Mouse (Mus musculus) myocyte (in vitro differentiated cells): ENCODE data around the gene Hist2h4. TPM values are rescaled to one million over a fixed set of nuclear protein-coding genes. Genes with fewer than 3 reads are reported as not detected.

Source experiments
- H3K27me3 ChIP-seq: one replicate; pipeline ENCODE4 v1.6.1; 2011; ENCODE audit not compliant: control insufficient read depth, insufficient read depth, insufficient read length
- H3K36me3 ChIP-seq: one replicate; pipeline ENCODE4 v1.6.1; 2011; ENCODE audit not compliant: control insufficient read depth, insufficient read depth
- H3K4me2 ChIP-seq: one replicate; pipeline ENCODE4 v1.6.1; 2011; ENCODE audit warnings: low read depth, control low read depth
- H3K4me3 ChIP-seq: one replicate; pipeline ENCODE4 v1.5.1; 2011; ENCODE audit warnings: mild to moderate bottlenecking, control low read depth, moderate library complexity
- H3K79me2 ChIP-seq: one replicate; pipeline ENCODE4 v1.6.1; 2011; ENCODE audit not compliant: control insufficient read depth, insufficient read depth
- H3ac ChIP-seq: one replicate; pipeline ENCODE4 v1.6.1; 2011; ENCODE audit not compliant: control insufficient read depth, insufficient read length
- CEBPB ChIP-seq: IDR thresholded peaks from 2 replicates; pipeline ENCODE4 v1.6.1; 2011; ENCODE audit warnings: mild to moderate bottlenecking, moderate library complexity; ENCODE audit not compliant: poor library complexity, insufficient read depth, severe bottlenecking
- E2F4 ChIP-seq: IDR thresholded peaks from one replicate; pipeline ENCODE4 v1.6.1; 2011; ENCODE audit warnings: mild to moderate bottlenecking, control low read depth, moderate library complexity; ENCODE audit not compliant: insufficient read depth
- MAX ChIP-seq: IDR thresholded peaks from one replicate; pipeline ENCODE4 v1.6.1; 2011; ENCODE audit warnings: low read depth, mild to moderate bottlenecking, control low read depth
- MYOD1 ChIP-seq, 3 experiments: IDR thresholded peaks; one replicate each; pipeline ENCODE4 v1.6.1; 2011; ENCODE audit warnings: control low read depth in 2 of 3, low read depth in 2 of 3, mild to moderate bottlenecking in 2 of 3, moderate library complexity in 1 of 3; ENCODE audit not compliant: insufficient read length in 2 of 3, control insufficient read depth in 1 of 3
- MYOG ChIP-seq, 3 experiments: IDR thresholded peaks; one replicate each; pipeline ENCODE4 v1.6.1; 2011; ENCODE audit warnings: control low read depth in 2 of 3, low read depth in 2 of 3, mild to moderate bottlenecking in 2 of 3; ENCODE audit not compliant: insufficient read length in 2 of 3, control insufficient read depth in 1 of 3, insufficient read depth in 1 of 3
- POLR2A ChIP-seq: IDR thresholded peaks from one replicate; pipeline ENCODE4 v1.6.1; 2011; ENCODE audit warnings: low read depth, mild to moderate bottlenecking, control low read depth, moderate library complexity; ENCODE audit not compliant: insufficient read length
- POLR2AphosphoS2 ChIP-seq: IDR thresholded peaks from one replicate; pipeline ENCODE4 v1.6.1; 2011; ENCODE audit warnings: low read depth, control low read depth; ENCODE audit not compliant: insufficient read length
- REST ChIP-seq: IDR thresholded peaks from one replicate; pipeline ENCODE4 v1.6.1; 2011; ENCODE audit warnings: mild to moderate bottlenecking, control low read depth, moderate library complexity; ENCODE audit not compliant: insufficient read depth, insufficient read length
- SRF ChIP-seq: IDR thresholded peaks from one replicate; pipeline ENCODE4 v1.6.1; 2011; ENCODE audit warnings: low read depth; ENCODE audit not compliant: control insufficient read depth, insufficient read length
- TCF12 ChIP-seq: IDR thresholded peaks from one replicate; pipeline ENCODE4 v1.6.1; 2011; ENCODE audit warnings: mild to moderate bottlenecking, control low read depth; ENCODE audit not compliant: poor library complexity, insufficient read depth, severe bottlenecking
- TCF3 ChIP-seq: IDR thresholded peaks from one replicate; pipeline ENCODE4 v1.6.1; 2011; ENCODE audit warnings: low read depth, control low read depth; ENCODE audit not compliant: insufficient read length
- USF1 ChIP-seq: IDR thresholded peaks from one replicate; pipeline ENCODE4 v1.6.1; 2011; ENCODE audit warnings: low read depth, mild to moderate bottlenecking, control low read depth, moderate library complexity
- polyA plus RNA-seq: library from polyadenylated mRNA; unstranded; fragments of >200 nt; fragmentation: generic; extraction: Trizol; gene quantifications from one replicate; pipeline ENCODE4 v1.2.1, GENCODE M21; 2012; ENCODE audit warnings: missing spikeins

Hist2h4 gene
- 1.1 TPM for polyA plus RNA-seq

GRCm38 (mm10) chr3:96262979-96263550, at the start of gene Hist2h4:
Gene Hist2h4 (minus strand): TSS chr3:96263311.
- Histone ChIP-seq H3K27me3 (no peaks in the 10 kb centered on the region), H3K4me3 (peak within 1 kb of the TSS; percentile 47), H3K79me2 (no peaks in the 10 kb centered on the region), H3K36me3 (no peaks in the 10 kb centered on the region), H3ac (peak within 1 kb of the TSS; percentile 62), H3K4me2 (peak within 1 kb of the TSS; percentile 87)
- TF ChIP-seq E2F4: peak; percentile 93
- peak; percentile 100 for TF ChIP-seq POLR2AphosphoS2
- no peak for TF ChIP-seq USF1
- peak in 2 of 3 experiments; percentile 32 to 38 for TF ChIP-seq MYOD1 (IDR thresholded peaks at IDR 0.05; ENCODE audit: control insufficient read depth in 1 of 3, insufficient read length in 2 of 3, low read depth in 2 of 3)
- no peak for TF ChIP-seq TCF12
- TF ChIP-seq MYOG (IDR thresholded peaks at IDR 0.05; ENCODE audit: control insufficient read depth in 1 of 3, insufficient read depth in 1 of 3, insufficient read length in 2 of 3, low read depth in 2 of 3): peak; percentile 19 to 43 (median 37)
- peak; percentile 94 for TF ChIP-seq POLR2A
- peak; percentile 96 for TF ChIP-seq CEBPB
- peak; percentile 42 for TF ChIP-seq SRF
- TF ChIP-seq REST: peak; percentile 26
- no peak for TF ChIP-seq MAX

GRCm38 (mm10) chr3:96312341-96313098, 49.4 kb upstream of the Hist2h4 start:
- Histone ChIP-seq H3K4me2 (no peak overlapping the region), H3K79me2 (no peaks in the 10 kb centered on the region), H3K4me3 (no peak overlapping the region), H3K27me3 (no peaks in the 10 kb centered on the region), H3K36me3 (no peaks in the 10 kb centered on the region), H3ac (no peak overlapping the region)
- TF ChIP-seq MYOD1 (IDR thresholded peaks at IDR 0.05; ENCODE audit: control insufficient read depth in 1 of 3, insufficient read length in 2 of 3, low read depth in 2 of 3): no peak
- no peak for TF ChIP-seq CEBPB
- TF ChIP-seq E2F4: no peak
- TF ChIP-seq MYOG (IDR thresholded peaks at IDR 0.05; ENCODE audit: control insufficient read depth in 1 of 3, insufficient read depth in 1 of 3, insufficient read length in 2 of 3, low read depth in 2 of 3): no peak
- no peak for TF ChIP-seq POLR2AphosphoS2
- no peak for TF ChIP-seq USF1
- TF ChIP-seq TCF3: no peak
- TF ChIP-seq REST: peak; percentile 95
- TF ChIP-seq SRF: peak; percentile 89
- TF ChIP-seq POLR2A: no peak
- no peak for TF ChIP-seq TCF12

- no peaks in the 10 kb centered on the region for H3K36me3 ChIP-seq
- no peaks in the 10 kb centered on the region for H3K27me3 ChIP-seq
- H3ac ChIP-seq: no peak overlapping the region
- H3K4me3 ChIP-seq: no peak overlapping the region
- H3K4me2 ChIP-seq: no peak overlapping the region
- no peak for TF ChIP-seq SRF
- no peaks in the 10 kb centered on the region for H3K79me2 ChIP-seq
Measured at GRCm38 (mm10) chr3:96309441-96309840, 46.3 kb upstream of the Hist2h4 start.

- Histone ChIP-seq H3K27me3 (no peaks in the 10 kb centered on the region), H3K4me3 (no peak overlapping the region), H3K36me3 (no peaks in the 10 kb centered on the region), H3K4me2 (no peak overlapping the region), H3K79me2 (no peaks in the 10 kb centered on the region), H3ac (no peak overlapping the region)
- TF ChIP-seq TCF12: no peak
- TF ChIP-seq MYOG (IDR thresholded peaks at IDR 0.05; ENCODE audit: control insufficient read depth in 1 of 3, insufficient read depth in 1 of 3, insufficient read length in 2 of 3, low read depth in 2 of 3): no peak
- TF ChIP-seq POLR2AphosphoS2: no peak
- TF ChIP-seq POLR2A: no peak
- no peak for TF ChIP-seq E2F4
- TF ChIP-seq CEBPB: no peak
- no peak for TF ChIP-seq MYOD1 (IDR thresholded peaks at IDR 0.05; ENCODE audit: control insufficient read depth in 1 of 3, insufficient read length in 2 of 3, low read depth in 2 of 3)
- TF ChIP-seq TCF3: no peak
- TF ChIP-seq REST: no peak
- no peak for TF ChIP-seq SRF
- TF ChIP-seq USF1: no peak
- TF ChIP-seq MAX: no peak
Measured at GRCm38 (mm10) chr3:96306506-96306905, 43.4 kb upstream of the Hist2h4 start.

- TF ChIP-seq MYOD1 (IDR thresholded peaks at IDR 0.05; ENCODE audit: control insufficient read depth in 1 of 3, insufficient read length in 2 of 3, low read depth in 2 of 3) (no peak), E2F4 (no peak), MAX (no peak), POLR2AphosphoS2 (no peak), CEBPB (no peak), POLR2A (no peak), REST (no peak), USF1 (no peak), SRF (no peak), MYOG (IDR thresholded peaks at IDR 0.05; ENCODE audit: control insufficient read depth in 1 of 3, insufficient read depth in 1 of 3, insufficient read length in 2 of 3, low read depth in 2 of 3) (no peak)
- Histone ChIP-seq H3ac (no peak overlapping the region), H3K79me2 (no peaks in the 10 kb centered on the region), H3K36me3 (no peaks in the 10 kb centered on the region), H3K4me2 (no peak overlapping the region), H3K4me3 (no peak overlapping the region), H3K27me3 (no peaks in the 10 kb centered on the region)
Measured at GRCm38 (mm10) chr3:96302076-96302475, 39.0 kb upstream of the Hist2h4 start.
